In the genomic region with DNA sequence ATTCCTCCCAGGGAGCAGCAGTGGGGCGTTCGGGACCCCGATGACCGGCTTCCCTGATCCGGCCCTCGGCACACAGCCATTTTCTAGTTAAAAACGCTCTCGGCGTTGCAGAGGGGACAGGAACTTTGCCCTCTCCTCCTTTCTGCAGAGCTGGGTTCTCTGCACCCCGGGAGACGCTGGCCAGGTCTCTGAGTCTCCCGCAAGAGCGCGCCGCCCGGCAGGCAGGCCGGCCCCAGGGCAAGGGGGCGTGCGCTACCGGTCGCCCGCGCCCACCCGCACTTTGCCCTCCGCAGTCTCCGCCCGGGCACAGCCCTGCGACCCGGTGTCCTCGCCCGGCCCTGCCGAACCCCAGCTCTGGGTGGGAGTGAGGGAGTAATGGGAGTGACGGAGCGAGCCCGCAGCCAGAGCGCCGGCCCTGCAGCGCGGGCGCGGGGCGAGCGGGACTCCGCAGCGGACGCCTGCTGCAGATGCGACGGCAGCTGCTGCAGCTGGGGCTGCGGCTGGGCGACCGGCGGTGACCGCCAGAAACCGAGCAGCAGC, we compare ENCODE assay signal across 8 mouse cellular contexts. TPM values are rescaled to one million over a fixed set of nuclear protein-coding genes. Genes with fewer than 3 reads are reported as not detected.
DNase-seq lines count a peak whose midpoint lies in the region; ATAC-seq and TF ChIP-seq lines count a peak whose summit lies in the region.

No protein-coding gene starts in this region.

- H3K27me3 ChIP-seq in megakaryocyte, embryonic 14.5 days (replicated peaks): peaks cover 84% of the 10 kb centered on the region
- no peaks in the 10 kb centered on the region for H3K27me3 ChIP-seq in hindbrain, embryonic 16.5 days (replicated peaks; ENCODE audit: control insufficient read depth, insufficient read depth, low read length)
- H3K27me3 ChIP-seq in liver, adult 2 months (ENCODE audit: control insufficient read depth, insufficient read depth, low read length): no peaks in the 10 kb centered on the region
- H3K27me3 ChIP-seq in small intestine, adult 2 months (ENCODE audit: control insufficient read depth, insufficient read depth, low read length): no peaks in the 10 kb centered on the region

- no peak for TF ChIP-seq CTCF in embryonic fibroblast, embryonic 13.5 days (IDR thresholded peaks at IDR 0.05; ENCODE audit: borderline replicate concordance, insufficient read depth, low read length)
- no peak for TF ChIP-seq CTCF in liver, adult 2 months (IDR thresholded peaks at IDR 0.05; ENCODE audit: low read depth, low read length)
- TF ChIP-seq CTCF in small intestine, adult 2 months (IDR thresholded peaks at IDR 0.05; ENCODE audit: extremely low read depth, insufficient read length, insufficient replicate concordance, low read depth, low read length): no peak

- H3K4me2 ChIP-seq in hindbrain, embryonic 16.5 days (ENCODE audit: low read length): peak overlapping the region; percentile 67

- peak overlapping the region; percentile 89 for H3K4me3 ChIP-seq in megakaryocyte, embryonic 14.5 days (replicated peaks)
- H3K4me3 ChIP-seq in embryonic fibroblast, embryonic 13.5 days (ENCODE audit: insufficient read depth, low read length): peak overlapping the region; percentile 63
- H3K4me3 ChIP-seq in hindbrain, embryonic 16.5 days (ENCODE audit: low read length): peak overlapping the region; percentile 95
- peak overlapping the region; percentile 75 for H3K4me3 ChIP-seq in liver, adult 2 months (ENCODE audit: insufficient read depth, low read depth, low read length)
- peak overlapping the region; percentile 89 for H3K4me3 ChIP-seq in small intestine, adult 2 months (ENCODE audit: low read depth, low read length)

- peaks cover 4% of the 10 kb centered on the region; the same call in 1 of the 2 replicates for H3K79me2 ChIP-seq in liver, adult 2 months (ENCODE audit: control insufficient read depth, insufficient read depth, low read length)

- peak overlapping the region; percentile 99 for H3K9ac ChIP-seq in hindbrain, embryonic 16.5 days (ENCODE audit: low read depth, low read length)
- peak overlapping the region; percentile 87 for H3K9ac ChIP-seq in liver, adult 2 months (ENCODE audit: low read depth, low read length)

- TF ChIP-seq POLR2A in embryonic fibroblast, embryonic 13.5 days (IDR thresholded peaks at IDR 0.05; ENCODE audit: low read depth, low read length): no peak
- 0 out of 2 replicates have a peak, but pooled peaks have one; percentile 14 for TF ChIP-seq POLR2A in liver, adult 2 months (IDR thresholded peaks at IDR 0.05; ENCODE audit: extremely low read depth, insufficient read depth, low read length)
- no peak for TF ChIP-seq POLR2A in small intestine, adult 2 months (IDR thresholded peaks at IDR 0.05; ENCODE audit: low read depth, low read length)

- peaks cover 7% of the 10 kb centered on the region for H3K9me3 ChIP-seq in megakaryocyte, embryonic 14.5 days
- no peaks in the 10 kb centered on the region for H3K9me3 ChIP-seq in hindbrain, embryonic 16.5 days (ENCODE audit: control insufficient read depth, low read length)

- H3K36me3 ChIP-seq in megakaryocyte, embryonic 14.5 days (replicated peaks; ENCODE audit: low read length): no peaks in the 10 kb centered on the region
- no peaks in the 10 kb centered on the region for H3K36me3 ChIP-seq in hindbrain, embryonic 16.5 days (ENCODE audit: control insufficient read depth, insufficient read depth, low read length)
- no peaks in the 10 kb centered on the region for H3K36me3 ChIP-seq in liver, adult 2 months (ENCODE audit: control insufficient read depth, insufficient read depth, low read length)
- no peaks in the 10 kb centered on the region for H3K36me3 ChIP-seq in small intestine, adult 2 months (ENCODE audit: control insufficient read depth, insufficient read depth, low read length)

- peak overlapping the region; percentile 83 for H3K27ac ChIP-seq in embryonic fibroblast, embryonic 13.5 days (ENCODE audit: insufficient read depth, low read length)
- peak overlapping the region; percentile 96 for H3K27ac ChIP-seq in hindbrain, embryonic 16.5 days (ENCODE audit: low read depth, low read length)
- peak overlapping the region; percentile 85 for H3K27ac ChIP-seq in liver, adult 2 months (replicated peaks; ENCODE audit: insufficient read depth, low read depth, low read length)
- H3K27ac ChIP-seq in small intestine, adult 2 months (ENCODE audit: insufficient read depth, low read depth, low read length): peak overlapping the region; percentile 92

- under 1% methylated on average over 53 of the region's 54 CpGs for WGBS in hindbrain, embryonic 16.5 days
- under 1% methylated on average over 54 of the region's 54 CpGs for WGBS in liver, adult 2 months
- under 1% methylated on average over 51 of the region's 54 CpGs for WGBS in small intestine, adult 2 months

- DNase-seq in adrenal gland, postnatal 36 days: peak; percentile 46 to 67
- peak; percentile 59 for DNase-seq in liver, adult 2 months (ENCODE audit: extremely low read depth, low read depth, low spot score)
- DNase-seq in frontal cortex, adult 2 months (ENCODE audit: extremely low spot score in 1 of 2, low spot score in 1 of 2): no peak

- H3K4me1 ChIP-seq in megakaryocyte, embryonic 14.5 days: peaks cover 21% of the 10 kb centered on the region
- peaks cover 25% of the 10 kb centered on the region for H3K4me1 ChIP-seq in embryonic fibroblast, embryonic 13.5 days (ENCODE audit: control insufficient read depth, insufficient read depth, low read length)
- H3K4me1 ChIP-seq in hindbrain, embryonic 16.5 days (ENCODE audit: control insufficient read depth, insufficient read depth, low read depth, low read length): peaks cover 24% of the 10 kb centered on the region
- H3K4me1 ChIP-seq in liver, adult 2 months (ENCODE audit: control insufficient read depth, insufficient read depth, low read length): peaks cover 19% of the 10 kb centered on the region
- H3K4me1 ChIP-seq in small intestine, adult 2 months (ENCODE audit: control insufficient read depth, insufficient read depth, insufficient read length, low read length): peaks cover 20% of the 10 kb centered on the region; the same call in 1 of the 2 replicates

- no peak for ATAC-seq in megakaryocyte, adult 5-6 weeks (ENCODE audit: poor library complexity, severe bottlenecking)
- peak; percentile 59 for ATAC-seq in hindbrain, embryonic 16.5 days

RNA-seq across cellular contexts. Expression of a gene that starts 0.6 kb away (rescaled TPM):
- 0.34 TPM in 1 of 2 replicates, not detected in the other for polyA plus RNA-seq in megakaryocyte, embryonic 14.5 days (2012; ENCODE audit: insufficient read depth, low replicate concordance)
- total RNA-seq in megakaryocyte, adult 5-6 weeks (2015): 0.52 and 0.78 TPM in 2 replicates
- 0.51 and 1.9 TPM in 2 replicates for total RNA-seq in megakaryocyte, adult 5-6 weeks (2017)
- 10 to 100 TPM; 69.0 to 71.7 TPM for total RNA-seq in adrenal gland, postnatal 36 days (2021)
- 71.9 and 88.0 TPM in 2 replicates for polyA plus RNA-seq in embryonic fibroblast, embryonic 13.5 days (2011; ENCODE audit: insufficient read length, low read depth, missing spikeins)
- 97.0 and 114 TPM in 2 replicates for polyA plus RNA-seq in hindbrain, embryonic 16.5 days (2015; fragmentation: Nextera tagmentation; extraction: Ambion mirVana)
- 5.3 and 7.0 TPM in 2 replicates for total RNA-seq in liver, adult 2 months (2014; rRNA removed)
- polyA plus RNA-seq in liver, adult 2 months (2012; rRNA removed): 1.4 and 3.2 TPM in 2 replicates
- polyA plus RNA-seq in small intestine, adult 2 months (2012; rRNA removed): 2.3 and 8.3 TPM in 2 replicates
- polyA plus RNA-seq in frontal cortex, adult 2 months (2012; rRNA removed): 20.8 and 22.9 TPM in 2 replicates

RNA-seq across cellular contexts. Expression of a gene that starts 57.9 kb away (rescaled TPM):
- polyA plus RNA-seq in megakaryocyte, embryonic 14.5 days (2012; ENCODE audit: insufficient read depth, low replicate concordance): not detected in 2 replicates
- not detected in 2 replicates for total RNA-seq in megakaryocyte, adult 5-6 weeks (2015)
- total RNA-seq in megakaryocyte, adult 5-6 weeks (2017): 0.73 TPM in 1 of 2 replicates, not detected in the other
- 10 to 100 TPM; 53.4 to 87.8 TPM for total RNA-seq in adrenal gland, postnatal 36 days (2021)
- 21.7 and 39.8 TPM in 2 replicates for polyA plus RNA-seq in embryonic fibroblast, embryonic 13.5 days (2011; ENCODE audit: insufficient read length, low read depth, missing spikeins)
- 1,720 and 1,858 TPM in 2 replicates for polyA plus RNA-seq in hindbrain, embryonic 16.5 days (2015; fragmentation: Nextera tagmentation; extraction: Ambion mirVana)
- total RNA-seq in liver, adult 2 months (2014; rRNA removed): 0.09 and 0.13 TPM in 2 replicates
- not detected in 2 replicates for polyA plus RNA-seq in liver, adult 2 months (2012; rRNA removed)
- polyA plus RNA-seq in small intestine, adult 2 months (2012; rRNA removed): 10.0 and 12.8 TPM in 2 replicates
- polyA plus RNA-seq in frontal cortex, adult 2 months (2012; rRNA removed): 1,035 and 1,066 TPM in 2 replicates

Comparison
In these comparisons a context has a peak if more than half of its experiments do, and no peak if none do; other contexts are left out.
1. DNase-seq: peak in adrenal gland, postnatal 36 days (2 of 2) and liver, adult 2 months (single experiment); none in frontal cortex, adult 2 months (0 of 2).
2. RNA of a gene that starts 57.9 kb away (polyA plus RNA-seq): 1,720 to 1,858 TPM in hindbrain, embryonic 16.5 days and 1,035 to 1,066 TPM in frontal cortex, adult 2 months; 21.7 to 39.8 TPM in embryonic fibroblast, embryonic 13.5 days, 10.0 to 12.8 TPM in small intestine, adult 2 months, not detected in liver, adult 2 months and not detected in megakaryocyte, embryonic 14.5 days; every median in the first group is over 10 times any median in the second.
3. Peak in every context shown above with its lines, with median percentiles within 50 percentile points of each other: H3K4me3 ChIP-seq and H3K27ac ChIP-seq.